Mouse (Mus musculus) gastrocnemius, adult 2 months (tissue): ENCODE results near the gene Apol9b. TPM values are rescaled to one million over a fixed set of nuclear protein-coding genes. Genes with fewer than 3 reads are reported as not detected.
A peak's percentile ranks its signal among the peaks of the same experiment; 100 is the strongest.
"Not testable (repeated sequence)": the region's sequence is repeated elsewhere in the genome, so short reads cannot be mapped to it uniquely, and the experiment has no call there.

ENCODE experiments used
- DNase-seq: peaks from one replicate; pipeline ENCODE4 v3.0.0; 2022
- H3K27ac ChIP-seq: fragments of 200-600 bp; 2 replicates; pipeline ENCODE4 v1.8.1; 2022; ENCODE audit warnings: mild to moderate bottlenecking
- H3K4me3 ChIP-seq: fragments of 200-600 bp; 2 replicates; pipeline ENCODE4 v1.8.1; 2022; ENCODE audit warnings: mild to moderate bottlenecking, moderate library complexity
- CTCF ChIP-seq: fragments of 200-600 bp; IDR thresholded peaks from 2 replicates; pipeline ENCODE4 v1.8.1; 2022; ENCODE audit warnings: antibody characterized with exemption, mild to moderate bottlenecking, moderate library complexity
- intact Hi-C: fragments of 180-260 bp; cut with DNase I; formaldehyde crosslinking; loops from one replicate; pipeline ENCODE4 v1.15.1; 2025
- total RNA-seq, 2 experiments: library from RNA; stranded (reverse); gene quantifications; 2 replicates each; pipeline ENCODE4 v1.2.3; 2021

The Apol9b gene
- total RNA-seq, 2 experiments from 2014 or later, result not detected

- no peak for DNase-seq
- Histone ChIP-seq H3K4me3 (no peak overlapping the region), H3K27ac (no peak overlapping the region)
- intact Hi-C loops, result no loop called here
- no peak for TF ChIP-seq CTCF
Measured at GRCm38 (mm10) chr15:77731605-77732004, 2.8 kb downstream of the Apol9b start.

GRCm38 (mm10) chr15:77732851-77733250 lies 4.0 kb downstream of the Apol9b start:
- DNase-seq, H3K4me3 ChIP-seq, intact Hi-C loops, H3K27ac ChIP-seq: not testable (repeated sequence)

- H3K4me3 ChIP-seq, H3K27ac ChIP-seq, DNase-seq, intact Hi-C loops: not testable (repeated sequence)
Measured at GRCm38 (mm10) chr15:77733380-77733779, 4.5 kb downstream of the Apol9b start.

- H3K4me3 ChIP-seq, H3K27ac ChIP-seq, intact Hi-C loops, DNase-seq: not testable (repeated sequence)
Measured at GRCm38 (mm10) chr15:77733903-77734302, 5.1 kb downstream of the Apol9b start.

- TF ChIP-seq CTCF, result peak; percentile 43
- intact Hi-C loops, result no loop called here
- no peak overlapping the region for H3K27ac ChIP-seq
- no peak overlapping the region for H3K4me3 ChIP-seq
- DNase-seq, result no peak
Measured at GRCm38 (mm10) chr15:77740511-77741297, 11.9 kb downstream of the Apol9b start.

- intact Hi-C loops, H3K27ac ChIP-seq, DNase-seq, H3K4me3 ChIP-seq: not testable (repeated sequence)
Measured at GRCm38 (mm10) chr15:77741556-77741955, 12.7 kb downstream of the Apol9b start.

GRCm38 (mm10) chr15:77744632-77745031 lies 15.8 kb downstream of the Apol9b start:
- Histone ChIP-seq H3K27ac (no peak overlapping the region), H3K4me3 (no peak overlapping the region)
- DNase-seq, result no peak
- intact Hi-C loops, result no loop called here
- TF ChIP-seq CTCF, result no peak

GRCm38 (mm10) chr15:77745081-77745480 lies 16.2 kb downstream of the Apol9b start:
- no peak for TF ChIP-seq CTCF
- H3K27ac ChIP-seq, result no peak overlapping the region
- H3K4me3 ChIP-seq, result no peak overlapping the region
- DNase-seq, result no peak
- intact Hi-C loops, result no loop called here

GRCm38 (mm10) chr15:77746326-77746725 lies 17.5 kb downstream of the Apol9b start:
- no peak for DNase-seq
- H3K4me3 ChIP-seq, result no peak overlapping the region
- intact Hi-C loops, result no loop called here
- no peak overlapping the region for H3K27ac ChIP-seq
- no peak for TF ChIP-seq CTCF

GRCm38 (mm10) chr15:77748414-77748813 lies 19.6 kb downstream of the Apol9b start:
- no peak for DNase-seq
- no peak for TF ChIP-seq CTCF
- intact Hi-C loops, result no loop called here
- Histone ChIP-seq H3K4me3 (no peak overlapping the region), H3K27ac (no peak overlapping the region)

- Histone ChIP-seq H3K4me3 (no peak overlapping the region), H3K27ac (no peak overlapping the region)
- intact Hi-C loops, result no loop called here
- TF ChIP-seq CTCF, result no peak
- no peak for DNase-seq
Measured at GRCm38 (mm10) chr15:77749717-77750116, 20.9 kb downstream of the Apol9b start.

- DNase-seq, result no peak
- intact Hi-C loops, result no loop called here
- no peak overlapping the region for H3K4me3 ChIP-seq
- TF ChIP-seq CTCF, result peak; percentile 72
- no peak overlapping the region for H3K27ac ChIP-seq
Measured at GRCm38 (mm10) chr15:77750461-77750860, 21.6 kb downstream of the Apol9b start.

- DNase-seq, result no peak
- intact Hi-C loops, result no loop called here
- no peak overlapping the region for H3K27ac ChIP-seq
- no peak overlapping the region for H3K4me3 ChIP-seq
- no peak for TF ChIP-seq CTCF
Measured at GRCm38 (mm10) chr15:77752443-77752842, 23.6 kb downstream of the Apol9b start.

- intact Hi-C loops, result no loop called here
- DNase-seq, result no peak
- TF ChIP-seq CTCF, result no peak
- Histone ChIP-seq H3K27ac (no peak overlapping the region), H3K4me3 (no peak overlapping the region)
Measured at GRCm38 (mm10) chr15:77755132-77755531, 26.3 kb downstream of the Apol9b start.
